Mouse (Mus musculus) embryonic stem cell, embryonic (primary cell): ENCODE results near the gene Myo1f.
"Not testable (repeated sequence)": the region's sequence is repeated elsewhere in the genome, so short reads cannot be mapped to it uniquely, and the experiment has no call there.

Experiments used
- CTCF ChIA-PET, 4 experiments: fragments of 300-600 bp in 2 of 4; fragments of 350-600 bp in 2 of 4; sonication (Branson Sonifier 250); formaldehyde crosslinking; loops; one replicate each; lab custom pipeline; 2022; ENCODE audit warnings: inconsistent platforms in 2 of 4; lab: Charles Lee
- POLR2A ChIA-PET, 4 experiments: fragments of 300-600 bp in 2 of 4; fragments of 350-600 bp in 2 of 4; sonication (Branson Sonifier 250); formaldehyde crosslinking; loops; one replicate each; lab custom pipeline; 2022; ENCODE audit warnings: antibody characterized with exemption in 4 of 4, inconsistent platforms in 1 of 4; lab: Charles Lee

The Myo1f gene

GRCm38 (mm10) chr17:33552964-33553363 lies 2.5 kb upstream of the Myo1f start:
- ChIA-PET CTCF (interaction anchor here in 1 of 4 experiments (1.4 kb wide), 1 partner anchor 14 kb away, joined by 6 read pairs; no protein-coding TSS in a partner anchor), POLR2A (interaction anchor here in 1 of 4 experiments (0.8 to 1.5 kb wide), 2 partner anchors 9 to 76 kb away, joined by 3 to 5 read pairs; partner anchors contain the start of gene Zfp414)

GRCm38 (mm10) chr17:33554536-33554935 lies 971 bp upstream of the Myo1f start:
- CTCF ChIA-PET = no interaction called here
- POLR2A ChIA-PET = no interaction called here

GRCm38 (mm10) chr17:33557922-33558321 lies 2.4 kb downstream of the Myo1f start:
- ChIA-PET POLR2A (no interaction called here), CTCF (interaction anchor here in 1 of 4 experiments (0.6 kb wide), 1 partner anchor 18 kb away, joined by 5 read pairs; no protein-coding TSS in a partner anchor)

GRCm38 (mm10) chr17:33563527-33564076 lies 8.1 kb downstream of the Myo1f start:
- ChIA-PET CTCF (interaction anchor here in 1 of 4 experiments (1.1 kb wide), 1 partner anchor 11 kb away, joined by 3 read pairs; no protein-coding TSS in a partner anchor), POLR2A (interaction anchor here in 1 of 4 experiments (1.6 kb wide), 1 partner anchor 66 kb away, joined by 4 read pairs; the partner anchor contains the start of gene Zfp414)

- CTCF ChIA-PET = no interaction called here
- POLR2A ChIA-PET = interaction anchor here in 1 of 4 experiments (0.7 kb wide), 1 partner anchor 143 kb away, joined by 3 read pairs; no protein-coding TSS in a partner anchor
Measured at GRCm38 (mm10) chr17:33564599-33564998, 9.1 kb downstream of the Myo1f start.

GRCm38 (mm10) chr17:33566182-33566581 lies 10.7 kb downstream of the Myo1f start:
- ChIA-PET POLR2A (no interaction called here), CTCF (no interaction called here)

- POLR2A ChIA-PET = interaction anchor here (0.6 to 5.2 kb wide), 16 partner anchors 9 to 227 kb away, joined by 3 to 39 read pairs (median 4); partner anchors contain the start of gene Kank3 (in 1 of the 4)
Measured at GRCm38 (mm10) chr17:33584061-33584460, 28.6 kb downstream of the Myo1f start.

GRCm38 (mm10) chr17:33586011-33586410 lies 30.5 kb downstream of the Myo1f start:
- ChIA-PET CTCF (interaction anchor here in 3 of 4 experiments (0.6 to 1.5 kb wide), 5 partner anchors 13 to 579 kb away, joined by 3 to 7 read pairs (median 4); no protein-coding TSS in a partner anchor), POLR2A (interaction anchor here (0.6 to 5.2 kb wide), 53 partner anchors 9 to 370 kb away, joined by 3 to 39 read pairs (median 4); partner anchors contain the start of genes Ndufa7 (in 3 of the 4), Rps28 (in 3 of the 4), Kank3 (in 2 of the 4) and Rab11b (in 2 of the 4))

More at GRCm38 (mm10) chr17:33584061-33584460, 28.6 kb downstream of the Myo1f start:
- CTCF ChIA-PET = interaction anchor here in 1 of 4 experiments (1.2 kb wide), 1 partner anchor 45 kb away, joined by 3 read pairs; no protein-coding TSS in a partner anchor

GRCm38 (mm10) chr17:33597271-33597670 lies 41.8 kb downstream of the Myo1f start:
- ChIA-PET CTCF (interaction anchor here in 1 of 4 experiments (1.7 kb wide), 1 partner anchor 605 kb away, joined by 3 read pairs; no protein-coding TSS in a partner anchor), POLR2A (interaction anchor here (0.6 to 1.9 kb wide), 10 partner anchors 11 to 293 kb away, joined by 3 to 7 read pairs (median 4); partner anchors contain the start of genes Kifc1 (in 1 of the 4), Ndufa7 (in 1 of the 4), Rab11b (in 1 of the 4) and Rps28 (in 1 of the 4))

GRCm38 (mm10) chr17:33598506-33598905 lies 43.0 kb downstream of the Myo1f start:
- POLR2A ChIA-PET = interaction anchor here (0.7 to 4.9 kb wide), 27 partner anchors 11 to 311 kb away, joined by 3 to 25 read pairs (median 4); partner anchors contain the start of genes Zfp414 (in 3 of the 4), Ndufa7 (in 2 of the 4), Rab11b (in 2 of the 4) and Rps28 (in 2 of the 4)
- CTCF ChIA-PET = interaction anchor here in 2 of 4 experiments (0.6 to 1.7 kb wide), 3 partner anchors 12 to 606 kb away, joined by 3 read pairs; no protein-coding TSS in a partner anchor

GRCm38 (mm10) chr17:33599836-33600475 lies 44.4 kb downstream of the Myo1f start:
- POLR2A ChIA-PET = interaction anchor here (0.5 to 4.9 kb wide), 56 partner anchors 9 to 1781 kb away, joined by 3 to 48 read pairs (median 4); partner anchors contain the start of genes Zfp414 (in 4 of the 4), Rab11b (in 3 of the 4), Angptl4 (in 1 of the 4) and Daxx (in 1 of the 4)
- CTCF ChIA-PET = interaction anchor here (0.6 to 1.2 kb wide), 7 partner anchors 14 to 1385 kb away, joined by 3 to 12 read pairs (median 3); no protein-coding TSS in a partner anchor

GRCm38 (mm10) chr17:33600831-33601230 lies 45.3 kb downstream of the Myo1f start:
- POLR2A ChIA-PET = interaction anchor here (0.6 to 4.9 kb wide), 40 partner anchors 9 to 732 kb away, joined by 3 to 48 read pairs (median 5); partner anchors contain the start of genes Zfp414 (in 3 of the 4), Rab11b (in 2 of the 4), Daxx (in 1 of the 4) and Ndufa7 (in 1 of the 4)
- CTCF ChIA-PET = interaction anchor here in 3 of 4 experiments (0.7 to 1.7 kb wide), 3 partner anchors 14 to 127 kb away, joined by 3 to 7 read pairs (median 4); no protein-coding TSS in a partner anchor

GRCm38 (mm10) chr17:33601947-33602346 lies 46.4 kb downstream of the Myo1f start:
- ChIA-PET POLR2A (interaction anchor here (0.5 to 4.9 kb wide), 42 partner anchors 10 to 780 kb away, joined by 3 to 48 read pairs (median 4); partner anchors contain the start of genes March2 (in 2 of the 4), Ndufa7 (in 2 of the 4), Rab11b (in 2 of the 4) and Rps28 (in 2 of the 4)), CTCF (interaction anchor here in 1 of 4 experiments (1.7 kb wide), 1 partner anchor 15 kb away, joined by 7 read pairs; no protein-coding TSS in a partner anchor)

GRCm38 (mm10) chr17:33607273-33607672 lies 51.8 kb downstream of the Myo1f start:
- ChIA-PET POLR2A (interaction anchor here in 1 of 4 experiments (0.6 to 1.0 kb wide), 2 partner anchors 21 to 68 kb away, joined by 4 to 5 read pairs; partner anchors contain the start of gene Zfp414), CTCF (interaction anchor here in 1 of 4 experiments (0.7 kb wide), 1 partner anchor 187 kb away, joined by 4 read pairs; no protein-coding TSS in a partner anchor)

GRCm38 (mm10) chr17:33610548-33610947 lies 55.0 kb downstream of the Myo1f start:
- CTCF ChIA-PET = no interaction called here
- POLR2A ChIA-PET = interaction anchor here in 2 of 4 experiments (0.9 to 1.7 kb wide), 2 partner anchors 9 to 214 kb away, joined by 3 to 4 read pairs; partner anchors contain the start of genes Ndufa7 (in 1 of the 2) and Rps28 (in 1 of the 2)

- POLR2A ChIA-PET = interaction anchor here (0.6 to 2.0 kb wide), 7 partner anchors 11 to 144 kb away, joined by 3 to 17 read pairs (median 4); partner anchors contain the start of genes Zfp414 (in 3 of the 4) and March2 (in 1 of the 4)
Measured at GRCm38 (mm10) chr17:33613726-33614125, 58.2 kb downstream of the Myo1f start.

GRCm38 (mm10) chr17:33627281-33627680 lies 71.8 kb downstream of the Myo1f start:
- CTCF ChIA-PET = no interaction called here
- POLR2A ChIA-PET = interaction anchor here (0.6 to 3.5 kb wide), 5 partner anchors 15 to 29 kb away, joined by 3 to 48 read pairs (median 22); no protein-coding TSS in a partner anchor

More at GRCm38 (mm10) chr17:33613726-33614125, 58.2 kb downstream of the Myo1f start:
- CTCF ChIA-PET = not testable (repeated sequence)
